Mouse (Mus musculus) midbrain, embryonic 16.5 days (tissue): ENCODE data around the gene Acat2. TPM values are rescaled to one million over a fixed set of nuclear protein-coding genes. Genes with fewer than 3 reads are reported as not detected.
"Not testable (repeated sequence)": the region's sequence is repeated elsewhere in the genome, so short reads cannot be mapped to it uniquely, and the experiment has no call there.

Source experiments
- ATAC-seq: fragments of 200-750 bp; cut with Nextera tagmentation; 2 replicates; pipeline ENCODE4 v1.8.0; 2017; ENCODE audit warnings: moderate TSS enrichment
- H3K27ac ChIP-seq: fragments of 300-500 bp; sonication (generic); 2 replicates; pipeline ENCODE4 v1.5.1; 2014; ENCODE audit warnings: mild to moderate bottlenecking, low read length, mixed read lengths
- H3K27me3 ChIP-seq: fragments of 300-500 bp; sonication (generic); 2 replicates; pipeline ENCODE4 v1.6.1; 2014; ENCODE audit warnings: low read depth, low read length, mixed read lengths; ENCODE audit not compliant: control insufficient read depth, insufficient read depth
- H3K36me3 ChIP-seq: fragments of 300-500 bp; sonication (generic); 2 replicates; pipeline ENCODE4 v1.6.1; 2014; ENCODE audit warnings: mild to moderate bottlenecking, low read length, moderate library complexity, mixed read lengths; ENCODE audit not compliant: control insufficient read depth, insufficient read depth
- H3K4me1 ChIP-seq: fragments of 300-500 bp; sonication (generic); 2 replicates; pipeline ENCODE4 v1.6.1; 2014; ENCODE audit warnings: mild to moderate bottlenecking, low read length, mixed read lengths; ENCODE audit not compliant: control insufficient read depth, insufficient read depth
- H3K4me2 ChIP-seq: fragments of 300-500 bp; sonication (generic); 2 replicates; pipeline ENCODE4 v1.6.1; 2014; ENCODE audit warnings: mild to moderate bottlenecking, low read length, mixed read lengths
- H3K4me3 ChIP-seq: fragments of 300-500 bp; sonication (generic); 2 replicates; pipeline ENCODE4 v1.5.1; 2014; ENCODE audit warnings: low read depth, mild to moderate bottlenecking, low read length, moderate library complexity, mixed read lengths
- H3K9ac ChIP-seq: fragments of 300-500 bp; sonication (generic); 2 replicates; pipeline ENCODE4 v1.6.1; 2014; ENCODE audit warnings: low read depth, low read length, mixed read lengths
- H3K9me3 ChIP-seq: fragments of 300-500 bp; sonication (generic); replicated peaks from 2 replicates; pipeline ENCODE4 v1.6.1; 2014; ENCODE audit warnings: mild to moderate bottlenecking, low read length, mixed read lengths; ENCODE audit not compliant: control insufficient read depth, poor library complexity, severe bottlenecking
- WGBS: fragments of 180-500 bp; shearing (Covaris S2); extraction: QIAGEN DNeasy Blood & Tissue Kit; methylation state at CpG from one replicate; pipeline ENCODE4 v1.1.7; 2014; 5-methylcytosine and 5-hydroxymethylcytosine counted together
- polyA plus RNA-seq: library from polyadenylated mRNA; unstranded; fragments of >200 nt; fragmentation: Nextera tagmentation; extraction: Ambion mirVana; gene quantifications from 2 replicates; pipeline ENCODE4 v1.2.1, GENCODE M21; 2015

Acat2 gene
- polyA plus RNA-seq, 1 experiment from 2014 or later = 378 TPM

- Histone ChIP-seq H3K4me2 (no peak overlapping the region), H3K4me3 (no peak overlapping the region), H3K27me3 (no peaks in the 10 kb centered on the region), H3K9me3 (no peaks in the 10 kb centered on the region), H3K27ac (no peak overlapping the region), H3K4me1 (no peaks in the 10 kb centered on the region), H3K36me3 (peaks cover 34% of the 10 kb centered on the region), H3K9ac (no peak overlapping the region)
- 100% methylated on average over 1 of the region's 1 CpGs for WGBS
- ATAC-seq = no peak
Observed at GRCm38 (mm10) chr17:12978546-12978945, 18.0 kb upstream of the Acat2 start.

GRCm38 (mm10) chr17:12973851-12974250, 13.3 kb upstream of the Acat2 start:
- no peak for ATAC-seq
- Histone ChIP-seq H3K4me3 (no peak overlapping the region), H3K27me3 (no peaks in the 10 kb centered on the region), H3K9ac (no peak overlapping the region), H3K27ac (no peak overlapping the region), H3K36me3 (peaks cover 19% of the 10 kb centered on the region), H3K9me3 (no peaks in the 10 kb centered on the region), H3K4me2 (no peak overlapping the region), H3K4me1 (no peaks in the 10 kb centered on the region)
- 92% methylated on average over 2 of the region's 2 CpGs for WGBS

GRCm38 (mm10) chr17:12967173-12967572, 6.6 kb upstream of the Acat2 start:
- H3K9ac ChIP-seq = no peak overlapping the region
- H3K9me3 ChIP-seq = no peaks in the 10 kb centered on the region
- H3K36me3 ChIP-seq = peaks cover 7% of the 10 kb centered on the region
- H3K4me3 ChIP-seq = no peak overlapping the region
- no peaks in the 10 kb centered on the region for H3K4me1 ChIP-seq
- no peaks in the 10 kb centered on the region for H3K27me3 ChIP-seq
- no peak overlapping the region for H3K4me2 ChIP-seq
- 95% methylated on average over 2 of the region's 2 CpGs for WGBS
- no peak overlapping the region for H3K27ac ChIP-seq
- no peak for ATAC-seq

GRCm38 (mm10) chr17:12963476-12963875, 2.9 kb upstream of the Acat2 start:
- Histone ChIP-seq H3K27ac (no peak overlapping the region), H3K36me3 (peaks cover 4% of the 10 kb centered on the region), H3K9me3 (no peaks in the 10 kb centered on the region), H3K4me2 (no peak overlapping the region), H3K4me3 (no peak overlapping the region), H3K27me3 (no peaks in the 10 kb centered on the region), H3K9ac (no peak overlapping the region), H3K4me1 (peaks cover 10% of the 10 kb centered on the region)
- ATAC-seq = no peak
- WGBS = 84% methylated on average over 3 of the region's 3 CpGs

GRCm38 (mm10) chr17:12959377-12959776, 1.2 kb downstream of the Acat2 start:
- not testable (repeated sequence) for H3K9me3 ChIP-seq, ATAC-seq, H3K9ac ChIP-seq, H3K27me3 ChIP-seq, H3K36me3 ChIP-seq, H3K27ac ChIP-seq
- WGBS = 11% methylated on average over 1 of the region's 2 CpGs
- Histone ChIP-seq H3K4me2 (peak overlapping the region; percentile 55), H3K4me3 (peak overlapping the region; percentile 27), H3K4me1 (peaks cover 17% of the 10 kb centered on the region)

GRCm38 (mm10) chr17:12956664-12957063, 3.9 kb downstream of the Acat2 start:
- Histone ChIP-seq H3K9ac (no peak overlapping the region), H3K4me1 (peaks cover 17% of the 10 kb centered on the region), H3K27ac (no peak overlapping the region), H3K9me3 (no peaks in the 10 kb centered on the region), H3K27me3 (no peaks in the 10 kb centered on the region), H3K4me3 (no peak overlapping the region), H3K36me3 (peaks cover 12% of the 10 kb centered on the region; the same call in 1 of the 2 replicates), H3K4me2 (no peak overlapping the region)
- 96% methylated on average over 8 of the region's 8 CpGs for WGBS
- ATAC-seq = no peak

GRCm38 (mm10) chr17:12949669-12950068, 10.9 kb downstream of the Acat2 start:
- WGBS = 97% methylated on average over 5 of the region's 5 CpGs
- Histone ChIP-seq H3K27me3 (no peaks in the 10 kb centered on the region), H3K36me3 (peaks cover 31% of the 10 kb centered on the region), H3K4me3 (no peak overlapping the region), H3K4me1 (no peaks in the 10 kb centered on the region), H3K27ac (no peak overlapping the region), H3K9ac (no peak overlapping the region), H3K9me3 (no peaks in the 10 kb centered on the region), H3K4me2 (no peak overlapping the region)
- ATAC-seq = no peak

- WGBS = 95% methylated on average over 6 of the region's 6 CpGs
- no peak for ATAC-seq
- no peak overlapping the region for H3K4me3 ChIP-seq
- H3K36me3 ChIP-seq = peaks cover 22% of the 10 kb centered on the region; the same call in 1 of the 2 replicates
- no peak overlapping the region for H3K9ac ChIP-seq
- no peaks in the 10 kb centered on the region for H3K27me3 ChIP-seq
- H3K4me2 ChIP-seq = no peak overlapping the region
- H3K9me3 ChIP-seq = no peaks in the 10 kb centered on the region
- no peaks in the 10 kb centered on the region for H3K4me1 ChIP-seq
- H3K27ac ChIP-seq = no peak overlapping the region
Observed at GRCm38 (mm10) chr17:12942459-12943162, 17.9 kb downstream of the Acat2 start.

GRCm38 (mm10) chr17:12941543-12942260, 18.8 kb downstream of the Acat2 start:
- no peaks in the 10 kb centered on the region for H3K27me3 ChIP-seq
- peaks cover 22% of the 10 kb centered on the region; the same call in 1 of the 2 replicates for H3K36me3 ChIP-seq
- H3K4me2 ChIP-seq = no peak overlapping the region
- H3K9me3 ChIP-seq = no peaks in the 10 kb centered on the region
- no peak overlapping the region for H3K4me3 ChIP-seq
- H3K4me1 ChIP-seq = no peaks in the 10 kb centered on the region
- H3K9ac ChIP-seq = no peak overlapping the region
- H3K27ac ChIP-seq = no peak overlapping the region
- no peak for ATAC-seq
- 81% methylated on average over 8 of the region's 8 CpGs for WGBS
